Mouse (Mus musculus) CH12.LX (cell line): ENCODE measurements at regions not wholly inside any gene's neighbourhood (a gene's known extent, or its start where the extent isn't known, plus 50 kb on each side); places are given as distances from the start of the nearest gene placed in this dataset.

Source experiments
- DNase-seq: peaks from one replicate; pipeline ENCODE4 v3.0.0-alpha.2; 2013; ENCODE audit errors: extremely low read depth
- H3K27ac ChIP-seq: 2 replicates; pipeline ENCODE4 v1.5.1; 2012; ENCODE audit warnings: low read depth, mild to moderate bottlenecking, control low read depth, moderate library complexity; ENCODE audit not compliant: insufficient read depth
- H3K27me3 ChIP-seq: replicated peaks from 2 replicates; pipeline ENCODE3; 2012; ENCODE audit warnings: inconsistent platforms
- H3K36me3 ChIP-seq, 2 experiments: replicated peaks in 1 of 2; 2 replicates each; pipeline versions ENCODE3 to v1.6.1; 2012; ENCODE audit warnings: inconsistent platforms in 1 of 2, low read length in 1 of 2, mild to moderate bottlenecking in 1 of 2, mixed read lengths in 1 of 2, moderate library complexity in 1 of 2; ENCODE audit not compliant: control insufficient read depth in 1 of 2, insufficient read depth in 1 of 2
- H3K4me1 ChIP-seq, 2 experiments: 2 replicates each; pipeline ENCODE4 v1.6.1; 2012; ENCODE audit warnings: inconsistent platforms in 1 of 2, moderate library complexity in 1 of 2; ENCODE audit not compliant: insufficient read depth in 2 of 2, control insufficient read depth in 1 of 2
- H3K4me2 ChIP-seq: 2 replicates; pipeline ENCODE4 v1.6.1; 2012; ENCODE audit warnings: low read depth, mild to moderate bottlenecking, control low read depth; ENCODE audit not compliant: poor library complexity, insufficient read depth, severe bottlenecking
- H3K4me3 ChIP-seq, 3 experiments: fragments of 150-350 bp in 1 of 3; sonication (generic) in 1 of 3; replicated peaks in 1 of 3; 2 replicates each; pipeline versions ENCODE3 to v1.5.1; 2011 to 2012; ENCODE audit warnings: low read depth in 2 of 3, low read length in 2 of 3, mild to moderate bottlenecking in 2 of 3, moderate library complexity in 2 of 3, control low read depth in 1 of 3, improper control_type of control experiment in 1 of 3, inconsistent platforms in 1 of 3, mixed read lengths in 1 of 3; ENCODE audit not compliant: poor library complexity in 1 of 3
- H3K79me2 ChIP-seq: replicated peaks from 2 replicates; pipeline ENCODE4 v1.6.1; 2012; ENCODE audit warnings: mild to moderate bottlenecking, moderate library complexity; ENCODE audit not compliant: control insufficient read depth, poor library complexity, insufficient read depth, severe bottlenecking; ENCODE audit errors: extremely low read depth
- H3K9ac ChIP-seq: 2 replicates; pipeline ENCODE4 v1.6.1; 2012; ENCODE audit warnings: low read depth, mild to moderate bottlenecking, control low read depth, moderate library complexity; ENCODE audit not compliant: insufficient read depth
- H3K9me3 ChIP-seq: replicated peaks from 2 replicates; pipeline ENCODE3; 2012; ENCODE audit warnings: low read length, inconsistent platforms, mixed read lengths
- CHD2 ChIP-seq: IDR thresholded peaks from 2 replicates; pipeline ENCODE4 v1.6.1; 2011; ENCODE audit warnings: low read length, improper control_type of control experiment
- CTCF ChIP-seq, 2 experiments: IDR thresholded peaks in 1 of 2; conservative IDR thresholded peaks in 1 of 2; 2 replicates each; pipeline ENCODE4 v1.5.1; 2011 to 2012; ENCODE audit warnings: low read depth in 2 of 2, low read length in 2 of 2, improper control_type of control experiment in 1 of 2, inconsistent platforms in 1 of 2, mild to moderate bottlenecking in 1 of 2, moderate library complexity in 1 of 2
- JUND ChIP-seq: conservative IDR thresholded peaks from 2 replicates; pipeline ENCODE4 v1.6.1; 2011; ENCODE audit warnings: low read depth, low read length, improper control_type of control experiment
- NRF1 ChIP-seq: IDR thresholded peaks from 2 replicates; pipeline ENCODE4 v1.6.1; 2014; ENCODE audit warnings: low read depth, mild to moderate bottlenecking, inconsistent platforms, low read length, improper control_type of control experiment, moderate library complexity
- RAD21 ChIP-seq: IDR thresholded peaks from 2 replicates; pipeline ENCODE4 v1.6.1; 2011; ENCODE audit warnings: low read depth, mild to moderate bottlenecking, low read length, improper control_type of control experiment, moderate library complexity
- SMC3 ChIP-seq: IDR thresholded peaks from 2 replicates; pipeline ENCODE4 v1.6.1; 2011; ENCODE audit warnings: low read depth, low read length, improper control_type of control experiment
- USF1 ChIP-seq: IDR thresholded peaks from 2 replicates; pipeline ENCODE4 v1.6.1; 2014; ENCODE audit warnings: low read depth, mild to moderate bottlenecking, inconsistent platforms, low read length, improper control_type of control experiment
- ZNF384 ChIP-seq: IDR thresholded peaks from 2 replicates; pipeline ENCODE4 v1.6.1; 2012; ENCODE audit warnings: low read depth, low read length, improper control_type of control experiment, inconsistent platforms
- dilution Hi-C: fragments of 300-500 bp; cut with MboI; formaldehyde crosslinking; loops from 2 replicates; pipeline ENCODE4 v1.14.3; 2020; ENCODE audit warnings: low sequenced_read_pairs; ENCODE audit not compliant: extremely low pct_unique_long_range_greater_than_20kb, extremely low pct_ligation_motif_present
- in situ Hi-C: fragments of 300-500 bp; cut with MboI; formaldehyde crosslinking; loops from 3 replicates; pipeline ENCODE4 v1.14.3; 2019; ENCODE audit warnings: low sequenced_read_pairs, low pct_ligation_motif_present, low pct_unique_long_range_greater_than_20kb, mixed read lengths

DNA sequence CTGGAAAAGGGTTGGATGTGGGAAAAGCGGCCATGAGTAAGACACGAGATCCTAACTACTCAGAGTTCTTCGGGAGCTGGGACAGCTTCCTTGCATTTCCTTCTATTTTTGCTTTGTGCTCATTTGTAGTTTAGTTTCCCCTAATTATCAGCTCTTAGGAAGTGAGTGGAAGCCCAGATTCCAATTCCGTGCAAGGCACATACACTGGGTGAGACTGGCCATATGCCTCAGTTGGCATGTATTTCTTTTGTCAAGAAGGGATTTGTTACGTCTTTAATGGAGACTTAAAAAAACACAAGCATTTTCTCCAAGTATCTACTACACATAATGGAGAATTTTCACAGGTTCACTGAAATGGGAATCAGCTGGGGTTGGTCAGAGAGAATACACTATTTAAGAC, 96.4 kb downstream of the Sec61b start:
- no peak overlapping the region for H3K9ac ChIP-seq
- H3K27ac ChIP-seq = no peak overlapping the region
- H3K9me3 ChIP-seq = no peaks in the 10 kb centered on the region
- in situ Hi-C loops = no loop called here
- no peak overlapping the region for H3K4me2 ChIP-seq
- H3K4me1 ChIP-seq = peaks cover 0 to 5% of the 10 kb centered on the region in 2 experiments; a peak in 2 of 4 replicates
- H3K27me3 ChIP-seq = no peaks in the 10 kb centered on the region
- no peak for DNase-seq
- no peak for TF ChIP-seq ZNF384
- H3K36me3 ChIP-seq = no peaks in the 10 kb centered on the region
- no peaks in the 10 kb centered on the region for H3K79me2 ChIP-seq
- H3K4me3 ChIP-seq = no peak overlapping the region
- dilution Hi-C loops = no loop called here

GRCm38 (mm10) chr4:47576011-47576410, 101.6 kb downstream of the Sec61b start:
- H3K36me3 ChIP-seq = no peaks in the 10 kb centered on the region
- no peaks in the 10 kb centered on the region for H3K79me2 ChIP-seq
- in situ Hi-C loops = no loop called here
- peaks cover 0 to 9% of the 10 kb centered on the region in 2 experiments; a peak in 2 of 4 replicates for H3K4me1 ChIP-seq
- DNase-seq = no peak
- no peaks in the 10 kb centered on the region for H3K27me3 ChIP-seq
- dilution Hi-C loops = no loop called here
- no peak overlapping the region for H3K4me2 ChIP-seq
- H3K4me3 ChIP-seq = no peak overlapping the region
- no peaks in the 10 kb centered on the region for H3K9me3 ChIP-seq
- H3K27ac ChIP-seq = no peak overlapping the region
- TF ChIP-seq NRF1 (no peak), JUND (no peak)
- H3K9ac ChIP-seq = no peak overlapping the region

GRCm38 (mm10) chr4:47577490-47577889, 103.0 kb downstream of the Sec61b start:
- DNase-seq = no peak
- Histone ChIP-seq H3K36me3 (no peaks in the 10 kb centered on the region), H3K9me3 (no peaks in the 10 kb centered on the region), H3K27me3 (no peaks in the 10 kb centered on the region), H3K4me3 (no peak overlapping the region), H3K79me2 (no peaks in the 10 kb centered on the region), H3K4me1 (peaks cover 0 to 9% of the 10 kb centered on the region in 2 experiments; a peak in 2 of 4 replicates), H3K27ac (no peak overlapping the region), H3K9ac (no peak overlapping the region), H3K4me2 (no peak overlapping the region)
- TF ChIP-seq USF1 (no peak), CHD2 (no peak), RAD21 (peak; percentile 56), SMC3 (peak; percentile 28; the same call in 1 of the 2 replicates), CTCF (conservative IDR thresholded peaks at IDR 0.05 in 1 of 2, IDR thresholded peaks at IDR 0.05 in 1 of 2; ENCODE audit: low read depth in 2 of 2, low read length in 2 of 2) (peak in 1 of 2 experiments; percentile 54; a peak in 2 of 4 replicates)
- dilution Hi-C loops = no loop called here
- in situ Hi-C loops = no loop called here
